Comparison of ENCODE assay signal across 8 mouse cellular contexts in the genomic region with DNA sequence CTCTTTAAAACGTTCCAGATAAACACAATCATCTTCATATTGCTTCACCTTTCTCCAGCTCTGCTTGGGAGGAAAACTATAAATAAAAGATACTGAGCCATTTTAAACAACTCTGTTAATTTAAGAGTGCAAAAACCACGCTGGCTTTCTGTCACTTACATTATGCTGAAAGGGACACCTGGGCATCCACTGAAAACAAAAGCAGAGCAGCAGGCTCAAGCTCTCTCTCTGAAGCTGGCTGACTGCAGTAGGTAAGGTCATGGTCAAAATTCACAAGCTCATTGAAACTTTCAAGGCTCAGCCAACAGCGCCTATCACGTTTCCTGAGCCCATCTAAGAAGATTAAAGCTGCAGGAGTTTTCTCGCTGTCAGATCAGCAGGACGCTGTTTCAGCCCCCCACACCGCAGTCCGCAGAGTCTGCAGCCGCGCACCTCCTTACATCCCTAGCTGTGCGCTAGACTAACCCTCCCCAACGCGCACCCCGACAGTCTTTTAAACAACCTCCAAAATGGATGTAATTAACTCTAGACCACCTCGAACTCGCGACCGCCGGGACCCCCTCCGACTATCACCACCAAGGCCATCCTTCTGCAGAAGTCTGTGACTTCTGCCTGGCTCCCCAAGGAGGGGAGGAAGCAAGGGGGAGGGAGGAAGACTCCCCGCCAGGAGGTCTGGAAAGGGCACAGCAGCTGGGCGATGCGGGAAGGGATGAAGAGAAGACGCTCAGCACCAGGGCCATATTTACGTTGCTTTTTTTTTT. TPM values are rescaled to one million over a fixed set of nuclear protein-coding genes. Genes with fewer than 3 reads are reported as not detected.
DNase-seq lines count a peak whose midpoint lies in the region; ATAC-seq and TF ChIP-seq lines count a peak whose summit lies in the region.

No protein-coding gene starts in this region.

- ATAC-seq in cerebellum, adult (ENCODE audit: insufficient number of reproducible peaks, low FRiP score, low TSS enrichment), result no peak
- no peak for ATAC-seq in embryonic facial prominence, embryonic 13.5 days (ENCODE audit: insufficient number of reproducible peaks, insufficient read depth, low FRiP score, low TSS enrichment, low read depth)
- ATAC-seq in hindbrain, embryonic 12.5 days (ENCODE audit: low FRiP score), result no peak
- ATAC-seq in limb, embryonic 14.5 days (ENCODE audit: low FRiP score, low read depth), result no peak
- ATAC-seq in midbrain, embryonic 16.5 days, result no peak
- no peak for ATAC-seq in stomach, embryonic 15.5 days (ENCODE audit: insufficient read depth, low FRiP score, low read depth)

- H3K4me1 ChIP-seq in embryonic facial prominence, embryonic 13.5 days, result peaks cover 21% of the 10 kb centered on the region
- peaks cover 17% of the 10 kb centered on the region for H3K4me1 ChIP-seq in hindbrain, embryonic 12.5 days
- peaks cover 7% of the 10 kb centered on the region for H3K4me1 ChIP-seq in limb, embryonic 14.5 days (ENCODE audit: control insufficient read depth, insufficient read depth, low read length)
- H3K4me1 ChIP-seq in midbrain, embryonic 16.5 days (ENCODE audit: control insufficient read depth, insufficient read depth, low read length), result peaks cover 14% of the 10 kb centered on the region
- H3K4me1 ChIP-seq in stomach, embryonic 15.5 days, result 0 out of 2 replicates have a peak, but pooled peaks cover 2% of the 10 kb centered on the region

- DNase-seq in cerebellum, adult 11 months, result peak; percentile 20
- peak; percentile 42 for DNase-seq in adrenal gland, adult 8-10 months
- DNase-seq in limb, embryonic 14.5 days (ENCODE audit: low spot score), result no peak

- under 1% methylated on average over 25 of the region's 25 CpGs for WGBS in embryonic facial prominence, embryonic 13.5 days
- under 1% methylated on average over 25 of the region's 25 CpGs for WGBS in hindbrain, embryonic 12.5 days
- under 1% methylated on average over 25 of the region's 25 CpGs for WGBS in limb, embryonic 14.5 days
- WGBS in midbrain, embryonic 16.5 days, result 1% methylated on average over 25 of the region's 25 CpGs
- WGBS in stomach, embryonic 15.5 days, result under 1% methylated on average over 25 of the region's 25 CpGs

- no peak overlapping the region for H3K27ac ChIP-seq in embryonic facial prominence, embryonic 13.5 days
- H3K27ac ChIP-seq in hindbrain, embryonic 12.5 days, result peak overlapping the region; percentile 93; the same call in 1 of the 2 replicates
- H3K27ac ChIP-seq in limb, embryonic 14.5 days (replicated peaks; ENCODE audit: low read depth, low read length), result no peak overlapping the region
- no peak overlapping the region for H3K27ac ChIP-seq in midbrain, embryonic 16.5 days (ENCODE audit: low read length)
- 0 out of 2 replicates have a peak overlapping the region, but pooled peaks have one; percentile 11 for H3K27ac ChIP-seq in stomach, embryonic 15.5 days

- H3K4me3 ChIP-seq in embryonic facial prominence, embryonic 13.5 days, result peak overlapping the region; percentile 77
- H3K4me3 ChIP-seq in hindbrain, embryonic 12.5 days, result peak overlapping the region; percentile 79
- peak overlapping the region; percentile 77 for H3K4me3 ChIP-seq in limb, embryonic 14.5 days (replicated peaks; ENCODE audit: low read length)
- H3K4me3 ChIP-seq in midbrain, embryonic 16.5 days (ENCODE audit: low read depth, low read length), result peak overlapping the region; percentile 58
- H3K4me3 ChIP-seq in stomach, embryonic 15.5 days (replicated peaks), result peak overlapping the region; percentile 75

- no peaks in the 10 kb centered on the region for H3K27me3 ChIP-seq in embryonic facial prominence, embryonic 13.5 days
- no peaks in the 10 kb centered on the region for H3K27me3 ChIP-seq in hindbrain, embryonic 12.5 days
- no peaks in the 10 kb centered on the region for H3K27me3 ChIP-seq in limb, embryonic 14.5 days (ENCODE audit: control insufficient read depth, insufficient read depth, low read length)
- H3K27me3 ChIP-seq in midbrain, embryonic 16.5 days (ENCODE audit: control insufficient read depth, insufficient read depth, low read depth, low read length), result no peaks in the 10 kb centered on the region
- H3K27me3 ChIP-seq in stomach, embryonic 15.5 days (replicated peaks), result no peaks in the 10 kb centered on the region

- H3K36me3 ChIP-seq in embryonic facial prominence, embryonic 13.5 days, result no peaks in the 10 kb centered on the region
- H3K36me3 ChIP-seq in hindbrain, embryonic 12.5 days, result no peaks in the 10 kb centered on the region
- H3K36me3 ChIP-seq in limb, embryonic 14.5 days (ENCODE audit: control insufficient read depth, insufficient read depth, low read length), result no peaks in the 10 kb centered on the region
- H3K36me3 ChIP-seq in midbrain, embryonic 16.5 days (ENCODE audit: control insufficient read depth, insufficient read depth, low read length), result no peaks in the 10 kb centered on the region
- H3K36me3 ChIP-seq in stomach, embryonic 15.5 days, result no peaks in the 10 kb centered on the region

- peak overlapping the region; percentile 97 for H3K4me2 ChIP-seq in embryonic facial prominence, embryonic 13.5 days
- H3K4me2 ChIP-seq in hindbrain, embryonic 12.5 days (replicated peaks), result peak overlapping the region; percentile 96
- peak overlapping the region; percentile 94 for H3K4me2 ChIP-seq in limb, embryonic 14.5 days (replicated peaks; ENCODE audit: low read depth, low read length, severe bottlenecking)
- H3K4me2 ChIP-seq in midbrain, embryonic 16.5 days (ENCODE audit: low read length), result peak overlapping the region; percentile 88
- peak overlapping the region; percentile 90 for H3K4me2 ChIP-seq in stomach, embryonic 15.5 days

- no peak for TF ChIP-seq POLR2A in limb, embryonic 14.5 days (IDR thresholded peaks at IDR 0.05; ENCODE audit: borderline replicate concordance, extremely low read depth, insufficient read depth, insufficient read length)

- no peaks in the 10 kb centered on the region for H3K9me3 ChIP-seq in embryonic facial prominence, embryonic 13.5 days
- H3K9me3 ChIP-seq in hindbrain, embryonic 12.5 days (replicated peaks), result no peaks in the 10 kb centered on the region
- no peaks in the 10 kb centered on the region for H3K9me3 ChIP-seq in limb, embryonic 14.5 days (ENCODE audit: control insufficient read depth, low read length)
- 0 out of 2 replicates have a peak, but pooled peaks cover 2% of the 10 kb centered on the region for H3K9me3 ChIP-seq in midbrain, embryonic 16.5 days (replicated peaks; ENCODE audit: control insufficient read depth, low read length, poor library complexity, severe bottlenecking)
- H3K9me3 ChIP-seq in stomach, embryonic 15.5 days, result no peaks in the 10 kb centered on the region

- peak overlapping the region; percentile 83 for H3K9ac ChIP-seq in embryonic facial prominence, embryonic 13.5 days
- H3K9ac ChIP-seq in hindbrain, embryonic 12.5 days, result peak overlapping the region; percentile 81
- peak overlapping the region; percentile 73 for H3K9ac ChIP-seq in limb, embryonic 14.5 days (ENCODE audit: low read depth, low read length, severe bottlenecking)
- H3K9ac ChIP-seq in midbrain, embryonic 16.5 days (ENCODE audit: low read depth, low read length), result peak overlapping the region; percentile 79
- peak overlapping the region; percentile 7 for H3K9ac ChIP-seq in stomach, embryonic 15.5 days

RNA-seq across cellular contexts. Expression of gene Pip4k2a, which starts 1.3 kb away (rescaled TPM):
- 10 to 100 TPM; 35.3 to 46.5 (median 39.4) TPM for total RNA-seq in adrenal gland, adult 8-10 months (2022)
- 7.5 and 8.8 TPM in 2 replicates for polyA plus RNA-seq in embryonic facial prominence, embryonic 13.5 days (2015; fragmentation: Nextera tagmentation; extraction: Ambion mirVana)
- polyA plus RNA-seq in hindbrain, embryonic 12.5 days (2016; fragmentation: Nextera tagmentation; extraction: Ambion mirVana), result 12.5 and 15.4 TPM in 2 replicates
- 9.0 and 13.2 TPM in 2 replicates for polyA plus RNA-seq in limb, embryonic 14.5 days (2012; rRNA removed)
- polyA plus RNA-seq in limb, embryonic 14.5 days (2014; fragmentation: Nextera tagmentation; extraction: Ambion mirVana), result 9.6 and 12.1 TPM in 2 replicates
- polyA plus RNA-seq in midbrain, embryonic 16.5 days (2015; fragmentation: Nextera tagmentation; extraction: Ambion mirVana), result 10.0 and 10.2 TPM in 2 replicates
- polyA plus RNA-seq in stomach, embryonic 15.5 days (2015; fragmentation: Nextera tagmentation; extraction: Ambion mirVana), result 11.8 and 12.4 TPM in 2 replicates

RNA-seq across cellular contexts. Expression of gene 4930426L09Rik, which starts 1.5 kb away (rescaled TPM):
- total RNA-seq in adrenal gland, adult 8-10 months (2022), result 1 to 10 TPM in 1 of 4 experiments, under 1 TPM in 3; 0.23 to 1.2 (median 0.79) TPM
- 0.28 and 0.30 TPM in 2 replicates for polyA plus RNA-seq in embryonic facial prominence, embryonic 13.5 days (2015; fragmentation: Nextera tagmentation; extraction: Ambion mirVana)
- 0.37 and 0.73 TPM in 2 replicates for polyA plus RNA-seq in hindbrain, embryonic 12.5 days (2016; fragmentation: Nextera tagmentation; extraction: Ambion mirVana)
- 0.44 and 0.59 TPM in 2 replicates for polyA plus RNA-seq in limb, embryonic 14.5 days (2012; rRNA removed)
- 0.25 and 0.44 TPM in 2 replicates for polyA plus RNA-seq in limb, embryonic 14.5 days (2014; fragmentation: Nextera tagmentation; extraction: Ambion mirVana)
- 0.32 and 0.53 TPM in 2 replicates for polyA plus RNA-seq in midbrain, embryonic 16.5 days (2015; fragmentation: Nextera tagmentation; extraction: Ambion mirVana)
- polyA plus RNA-seq in stomach, embryonic 15.5 days (2015; fragmentation: Nextera tagmentation; extraction: Ambion mirVana), result 0.23 and 0.61 TPM in 2 replicates

Comparison
In these comparisons a context has a peak if more than half of its experiments do, and no peak if none do; other contexts are left out.
1. H3K27ac ChIP-seq: peak in hindbrain, embryonic 12.5 days (single experiment) and stomach, embryonic 15.5 days (single experiment); none in embryonic facial prominence, embryonic 13.5 days (single experiment), limb, embryonic 14.5 days (single experiment) and midbrain, embryonic 16.5 days (single experiment).
2. H3K9ac ChIP-seq: peak in every context shown above with its lines; median percentile 83 in embryonic facial prominence, embryonic 13.5 days; 81 in hindbrain, embryonic 12.5 days; 79 in midbrain, embryonic 16.5 days; 73 in limb, embryonic 14.5 days; 7 in stomach, embryonic 15.5 days.
3. Peak in every context shown above with its lines, with median percentiles within 50 percentile points of each other: H3K4me2 ChIP-seq and H3K4me3 ChIP-seq.